Mouse (Mus musculus) thymus, postnatal 25 days (tissue): Measurements from ENCODE around the gene Acer3.
"Not testable (repeated sequence)": the region's sequence is repeated elsewhere in the genome, so short reads cannot be mapped to it uniquely, and the experiment has no call there.

ENCODE experiments used
- DNase-seq: peaks from one replicate; pipeline ENCODE4 v3.0.0; 2022

The Acer3 gene

GRCm38 (mm10) chr7:98268166-98268565 is 52.8 kb downstream of the Acer3 start:
- not testable (repeated sequence) for DNase-seq

GRCm38 (mm10) chr7:98252520-98252919 is 68.5 kb downstream of the Acer3 start:
- DNase-seq, result no peak

- no peak for DNase-seq
These were observed 84.2 kb downstream of the Acer3 start for GRCm38 (mm10) chr7:98236686-98237359.

- no peak for DNase-seq
These were observed 97.2 kb downstream of the Acer3 start for GRCm38 (mm10) chr7:98223796-98224195.

GRCm38 (mm10) chr7:98216713-98217112 is 104.3 kb downstream of the Acer3 start:
- DNase-seq, result no peak

- no peak for DNase-seq
These were observed 118.1 kb downstream of the Acer3 start for GRCm38 (mm10) chr7:98202946-98203345.

- DNase-seq, result no peak
These were observed 119.4 kb downstream of the Acer3 start for GRCm38 (mm10) chr7:98201493-98202028.

- no peak for DNase-seq
These were observed 120.6 kb downstream of the Acer3 start for GRCm38 (mm10) chr7:98200396-98200795.

- DNase-seq, result no peak
These were observed 121.6 kb downstream of the Acer3 start, which contains the start of gene B3gnt6 for GRCm38 (mm10) chr7:98199381-98199780. TSS of gene B3gnt6 (minus strand) at chr7:98199481.

GRCm38 (mm10) chr7:98195151-98195801 is 125.7 kb downstream of the Acer3 start:
- no peak for DNase-seq

GRCm38 (mm10) chr7:98194026-98194792 is 126.8 kb downstream of the Acer3 start:
- DNase-seq, result peak; percentile 59

GRCm38 (mm10) chr7:98193515-98194025 is 127.4 kb downstream of the Acer3 start:
- DNase-seq, result peak; percentile 42

GRCm38 (mm10) chr7:98191571-98192250 is 129.3 kb downstream of the Acer3 start:
- DNase-seq, result no peak

GRCm38 (mm10) chr7:98190578-98190977 is 130.4 kb downstream of the Acer3 start:
- no peak for DNase-seq

- DNase-seq, result no peak
These were observed 131.3 kb downstream of the Acer3 start for GRCm38 (mm10) chr7:98189745-98190144.

- DNase-seq, result no peak
These were observed 132.3 kb downstream of the Acer3 start for GRCm38 (mm10) chr7:98188680-98189079.

GRCm38 (mm10) chr7:98188238-98188637 is 132.8 kb downstream of the Acer3 start:
- no peak for DNase-seq

- not testable (repeated sequence) for DNase-seq
These were observed 133.7 kb downstream of the Acer3 start for GRCm38 (mm10) chr7:98187332-98187731.

- DNase-seq, result no peak
These were observed 134.4 kb downstream of the Acer3 start for GRCm38 (mm10) chr7:98186637-98187036.

GRCm38 (mm10) chr7:98185326-98185725 is 135.7 kb downstream of the Acer3 start:
- no peak for DNase-seq

GRCm38 (mm10) chr7:98178560-98179231 is 142.3 kb downstream of the Acer3 start:
- no peak for DNase-seq
